Mouse (Mus musculus) ES-E14 (cell line): ENCODE data around the gene Cacfd1. TPM values are rescaled to one million over a fixed set of nuclear protein-coding genes. Genes with fewer than 3 reads are reported as not detected.

Experiments
- DNase-seq: peaks from one replicate; pipeline ENCODE4 v3.0.0-alpha.2; 2013; ENCODE audit warnings: low read depth, low spot score
- H3K27ac ChIP-seq: 2 replicates; pipeline ENCODE4 v1.5.1; 2012; ENCODE audit warnings: low read depth, mild to moderate bottlenecking, low read length, moderate library complexity, mixed read lengths; ENCODE audit not compliant: poor library complexity, insufficient read depth, severe bottlenecking
- H3K36me3 ChIP-seq: 2 replicates; pipeline ENCODE4 v1.6.1; 2012; ENCODE audit warnings: mild to moderate bottlenecking, low read length, moderate library complexity, mixed read lengths; ENCODE audit not compliant: control insufficient read depth, poor library complexity, insufficient read depth, severe bottlenecking
- H3K4me1 ChIP-seq, 2 experiments: fragments of 150-350 bp in 1 of 2; sonication (generic) in 1 of 2; 2 replicates each; pipeline ENCODE4 v1.6.1; 2012; ENCODE audit warnings: low read length in 2 of 2, mild to moderate bottlenecking in 1 of 2, mixed read lengths in 1 of 2; ENCODE audit not compliant: control insufficient read depth in 2 of 2, insufficient read depth in 2 of 2, poor library complexity in 1 of 2
- H3K4me3 ChIP-seq, 2 experiments: fragments of 150-350 bp in 1 of 2; sonication (generic) in 1 of 2; 2 replicates each; pipeline ENCODE4 v1.5.1; 2012; ENCODE audit warnings: low read length in 2 of 2, low read depth in 1 of 2, mild to moderate bottlenecking in 1 of 2, mixed read lengths in 1 of 2; ENCODE audit not compliant: insufficient read depth in 1 of 2, poor library complexity in 1 of 2, severe bottlenecking in 1 of 2
- H3K9ac ChIP-seq: 2 replicates; pipeline ENCODE4 v1.6.1; 2012; ENCODE audit warnings: low read depth, mild to moderate bottlenecking, low read length, mixed read lengths; ENCODE audit not compliant: poor library complexity, insufficient read depth, severe bottlenecking
- H3K9me3 ChIP-seq: fragments of 150-350 bp; sonication (generic); 2 replicates; pipeline ENCODE4 v1.6.1; 2012; ENCODE audit warnings: low read depth, mild to moderate bottlenecking, low read length; ENCODE audit not compliant: control insufficient read depth, insufficient read depth
- CHD2 ChIP-seq: IDR thresholded peaks from 2 replicates; pipeline ENCODE4 v1.6.1; 2014; ENCODE audit warnings: mild to moderate bottlenecking, low read depth, low read length, inconsistent platforms
- HCFC1 ChIP-seq: IDR thresholded peaks from 2 replicates; pipeline ENCODE4 v1.6.1; 2012; ENCODE audit warnings: low read length, inconsistent platforms, borderline replicate concordance; ENCODE audit not compliant: insufficient read depth
- MAFK ChIP-seq: IDR thresholded peaks from 2 replicates; pipeline ENCODE4 v1.6.1; 2014; ENCODE audit warnings: mild to moderate bottlenecking, low read depth, low read length, inconsistent platforms; ENCODE audit not compliant: insufficient read depth
- ZC3H11A ChIP-seq: IDR thresholded peaks from 2 replicates; pipeline ENCODE4 v1.6.1; 2012; ENCODE audit warnings: low read depth, mild to moderate bottlenecking, inconsistent platforms, low read length, borderline replicate concordance
- ZNF384 ChIP-seq: IDR thresholded peaks from 2 replicates; pipeline ENCODE4 v1.6.1; 2012; ENCODE audit warnings: low read depth, low read length, inconsistent platforms
- in situ Hi-C, 2 experiments: fragments of 600-800 bp; cut with MboI; formaldehyde crosslinking; loops; one replicate each; pipeline ENCODE4 v1.15.1; 2025; ENCODE audit warnings: low sequenced_read_pairs in 2 of 2, inconsistent platforms in 1 of 2; ENCODE audit not compliant: unreplicated experiment in 2 of 2
- total RNA-seq: library from RNA; depleted of rRNA; stranded (reverse); fragments of 300-350 nt; gene quantifications from 2 replicates; pipeline ENCODE4 v1.2.3, GENCODE M21; 2012

The Cacfd1 gene
- total RNA-seq, 1 experiment: 11.6 TPM

DNA sequence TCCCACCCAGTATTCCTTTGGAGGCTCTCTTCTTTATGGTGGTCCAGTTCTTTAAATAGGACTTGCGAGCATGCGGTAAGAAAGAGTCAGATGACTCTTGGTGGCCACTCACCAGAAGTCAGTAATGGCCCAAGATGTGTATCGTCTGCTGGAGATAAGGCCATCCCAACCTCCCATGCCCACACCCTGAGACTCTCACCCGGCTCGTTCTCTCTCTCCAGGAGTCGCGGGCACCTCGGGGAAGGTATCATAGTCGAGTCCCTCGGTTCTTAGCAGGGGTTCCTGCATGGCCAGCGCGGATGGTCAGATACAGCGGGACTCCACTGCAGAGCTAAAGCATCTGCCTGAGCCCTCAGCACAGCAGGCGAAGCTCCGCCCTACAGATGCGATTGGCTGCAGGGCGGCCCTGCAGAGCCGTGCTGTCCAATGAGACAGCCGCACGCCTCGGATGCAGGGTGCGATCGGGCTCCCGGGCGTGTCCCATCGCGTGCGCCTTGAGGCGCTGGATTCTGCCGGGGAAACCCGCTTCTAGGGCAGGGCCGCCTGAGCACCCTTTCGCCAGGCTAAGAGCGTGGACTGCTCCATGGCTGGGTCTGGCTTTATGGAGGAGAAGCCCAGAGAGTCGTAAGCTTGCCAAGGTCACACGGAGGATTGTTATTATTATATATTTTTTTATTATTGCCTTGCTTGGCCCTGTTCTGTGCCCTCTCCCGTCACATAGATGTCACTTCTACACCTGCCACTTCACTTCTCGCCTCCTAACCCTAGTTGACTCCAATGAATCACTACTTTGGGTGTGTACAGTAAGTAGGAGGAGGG lies 18.1 kb downstream of the Cacfd1 start, which contains the start of gene Slc2a6:
Gene Slc2a6 (minus strand): TSS at position 381 of the 819 bp plus-strand sequence.
- H3K36me3 ChIP-seq: no peaks in the 10 kb centered on the region
- in situ Hi-C loops: no loop called here
- peaks cover 1 to 3% of the 10 kb centered on the region in 2 experiments; a peak in 1 of 4 replicates for H3K4me1 ChIP-seq
- peak; percentile 67 for DNase-seq
- no peaks in the 10 kb centered on the region for H3K9me3 ChIP-seq
- H3K4me3 ChIP-seq: peak within 1 kb of the TSS in 1 of 2 experiments; percentile 56; a peak in 2 of 4 replicates
- TF ChIP-seq ZNF384 (no peak), ZC3H11A (no peak), CHD2 (no peak), HCFC1 (no peak), MAFK (no peak)
- H3K9ac ChIP-seq: no peak within 1 kb of the TSS
- H3K27ac ChIP-seq: no peak within 1 kb of the TSS

- no peak overlapping the region; a peak in 1 of 4 replicates for H3K4me3 ChIP-seq
- DNase-seq: no peak
- no peak overlapping the region for H3K27ac ChIP-seq
Measured at GRCm38 (mm10) chr2:27028437-27029015, 18.8 kb downstream of the Cacfd1 start.

DNA sequence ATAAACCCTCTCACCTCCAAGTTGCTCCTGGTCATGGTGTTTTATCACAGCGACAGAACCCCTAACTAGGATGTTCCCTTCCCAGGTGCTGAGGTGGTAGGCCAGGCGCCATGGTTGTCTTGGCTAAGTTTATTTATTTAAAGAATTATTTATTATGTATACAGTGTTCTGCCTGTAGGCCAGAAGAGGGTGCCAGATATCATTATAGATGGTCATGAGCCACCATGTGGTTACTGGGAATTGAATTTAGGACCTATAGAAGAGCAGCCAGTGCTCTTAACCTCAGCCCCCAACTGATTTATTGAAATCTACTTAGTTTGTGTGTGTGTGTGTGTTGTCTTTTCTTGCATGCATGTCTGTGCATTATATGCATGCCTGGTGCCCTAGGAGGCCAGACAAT lies 22.6 kb downstream of the Cacfd1 start:
- TF ChIP-seq ZNF384 (no peak), MAFK (no peak), ZC3H11A (no peak), HCFC1 (no peak), CHD2 (no peak)
- H3K9ac ChIP-seq: no peak overlapping the region
- no peak overlapping the region for H3K4me3 ChIP-seq
- in situ Hi-C loops: no loop called here
- H3K9me3 ChIP-seq: no peaks in the 10 kb centered on the region
- H3K4me1 ChIP-seq: peaks cover 1 to 5% of the 10 kb centered on the region in 2 experiments; a peak in 2 of 4 replicates
- no peak for DNase-seq
- no peak overlapping the region for H3K27ac ChIP-seq
- no peaks in the 10 kb centered on the region for H3K36me3 ChIP-seq

More at GRCm38 (mm10) chr2:27028437-27029015, 18.8 kb downstream of the Cacfd1 start:
- TF ChIP-seq ZNF384: no peak
- TF ChIP-seq HCFC1: no peak
- TF ChIP-seq CHD2: no peak
- TF ChIP-seq MAFK: no peak
- TF ChIP-seq ZC3H11A: no peak
- Histone ChIP-seq H3K4me1 (peaks cover 1 to 3% of the 10 kb centered on the region in 2 experiments; a peak in 1 of 4 replicates), H3K9ac (no peak overlapping the region), H3K9me3 (no peaks in the 10 kb centered on the region), H3K36me3 (no peaks in the 10 kb centered on the region)
- in situ Hi-C loops: no loop called here

DNA sequence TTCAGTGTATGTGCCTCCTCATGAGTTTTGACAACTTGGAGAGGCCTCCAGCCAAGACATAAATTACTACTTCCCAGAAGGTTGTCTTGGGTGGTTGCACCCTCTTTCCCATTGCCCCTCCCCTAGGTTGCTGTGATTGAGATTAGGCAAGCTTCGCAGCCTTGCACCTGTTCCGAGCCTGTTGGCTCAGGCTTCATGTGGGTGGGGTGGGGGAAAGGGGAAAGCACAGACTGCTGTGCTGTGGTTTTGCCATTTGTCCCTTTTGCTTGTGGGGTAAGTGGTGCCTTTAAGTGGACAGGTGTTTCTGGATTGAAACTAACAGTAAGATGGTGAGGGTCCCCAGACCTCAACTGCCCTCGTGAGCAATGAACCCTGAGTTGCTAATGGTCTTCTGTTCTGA lies 26.3 kb downstream of the Cacfd1 start:
- Histone ChIP-seq H3K9ac (no peak overlapping the region), H3K4me1 (peaks cover 1 to 2% of the 10 kb centered on the region in 2 experiments; a peak in 1 of 4 replicates), H3K4me3 (no peak overlapping the region), H3K36me3 (no peaks in the 10 kb centered on the region), H3K9me3 (no peaks in the 10 kb centered on the region), H3K27ac (no peak overlapping the region)
- in situ Hi-C loops: no loop called here
- no peak for DNase-seq
- TF ChIP-seq ZC3H11A: no peak
- no peak for TF ChIP-seq MAFK
- no peak for TF ChIP-seq ZNF384
- no peak for TF ChIP-seq CHD2
- TF ChIP-seq HCFC1: no peak
